Mouse (Mus musculus) NIH3T3 (cell line): ENCODE results near the gene Cxcl1.
A peak's percentile ranks its signal among the peaks of the same experiment; 100 is the strongest.
"Not testable (repeated sequence)": the region's sequence is repeated elsewhere in the genome, so short reads cannot be mapped to it uniquely, and the experiment has no call there.

ENCODE experiments used
- DNase-seq: peaks from one replicate; pipeline ENCODE4 v3.0.0-alpha.2; 2012; ENCODE audit warnings: low read depth

Gene Cxcl1

DNA sequence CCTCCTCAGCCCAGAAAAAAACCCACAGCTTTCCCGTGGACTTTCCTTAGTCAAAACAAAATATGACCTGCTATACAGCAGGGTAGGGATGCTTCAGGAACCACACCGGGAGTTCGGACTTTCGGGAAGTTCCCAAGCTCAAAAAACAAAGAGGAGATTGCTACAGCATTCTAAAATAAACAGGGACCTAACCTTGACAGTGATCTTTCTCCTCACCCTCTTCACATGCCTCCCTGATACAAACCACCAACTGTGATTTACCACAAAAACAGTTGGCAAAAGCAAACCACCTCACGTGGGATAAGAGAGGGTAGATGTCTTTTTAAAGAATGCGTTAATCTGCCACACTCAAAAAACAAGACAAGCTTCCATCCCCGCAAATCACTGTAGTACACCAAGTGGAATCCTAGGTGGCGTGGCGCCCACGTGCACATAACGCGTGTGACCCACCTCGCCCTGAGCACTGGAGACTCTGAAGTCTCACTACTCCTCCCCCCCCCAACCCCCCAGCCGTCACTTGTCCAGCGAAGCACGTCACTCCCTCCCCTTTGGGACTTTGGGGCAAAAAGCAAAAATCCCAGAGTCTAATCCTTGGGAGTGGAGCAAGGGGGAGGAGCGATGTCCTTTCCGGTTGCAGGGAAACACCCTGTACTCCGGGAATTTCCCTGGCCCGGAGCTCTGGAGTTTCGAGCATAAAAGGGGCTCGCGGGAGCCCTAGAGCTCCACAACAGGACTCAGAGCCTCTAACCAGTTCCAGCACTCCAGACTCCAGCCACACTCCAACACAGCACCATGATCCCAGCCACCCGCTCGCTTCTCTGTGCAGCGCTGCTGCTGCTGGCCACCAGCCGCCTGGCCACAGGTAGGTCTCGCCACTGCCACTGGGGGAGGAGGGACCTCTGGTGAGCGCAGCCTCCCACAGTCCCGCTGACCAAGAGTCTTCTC is at the start of gene Cxcl1:
TSS of gene Cxcl1 (plus strand) at position 723 of the 945 bp plus-strand sequence.
- peak; percentile 77 for DNase-seq

DNA sequence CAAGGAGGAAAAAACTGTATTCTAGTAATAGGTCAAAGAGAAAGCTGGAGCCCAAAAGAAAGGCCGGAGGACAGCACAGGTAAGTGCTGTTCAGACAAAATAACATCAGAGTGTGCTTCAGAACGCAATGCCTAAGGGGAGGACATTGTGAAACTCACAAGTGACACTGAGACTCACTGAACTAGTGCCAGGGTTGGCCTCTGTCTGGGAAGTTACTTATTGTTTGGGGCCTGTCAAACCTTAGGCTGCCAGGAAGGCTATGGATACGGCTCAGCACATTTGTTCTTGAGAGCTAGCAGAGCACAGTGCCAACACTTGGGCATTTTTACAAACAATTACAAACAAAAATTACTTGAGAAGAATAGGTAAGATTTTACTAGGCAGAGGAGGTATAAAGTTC is 47.1 kb upstream of the Cxcl1 start:
- no peak for DNase-seq

DNA sequence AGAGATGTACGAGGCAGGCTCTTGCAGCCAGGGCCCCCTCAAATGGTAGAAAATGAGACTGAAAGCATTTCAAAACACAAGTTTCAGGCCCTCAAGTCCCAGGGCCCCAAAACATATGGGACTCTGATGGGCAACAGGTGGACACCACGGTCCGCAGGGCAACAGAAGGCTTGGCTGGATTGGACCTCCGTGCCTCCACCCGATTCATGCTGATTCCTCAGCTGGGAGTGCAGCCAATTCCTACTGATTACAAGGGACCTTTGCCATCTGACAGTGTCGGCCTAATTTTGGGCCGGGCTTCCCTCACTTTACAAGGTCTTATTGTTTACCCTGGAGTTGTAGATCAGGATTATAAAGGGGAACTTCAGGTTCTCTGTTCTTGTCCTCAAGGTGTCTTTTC is 40.9 kb upstream of the Cxcl1 start:
- not testable (repeated sequence) for DNase-seq

DNA sequence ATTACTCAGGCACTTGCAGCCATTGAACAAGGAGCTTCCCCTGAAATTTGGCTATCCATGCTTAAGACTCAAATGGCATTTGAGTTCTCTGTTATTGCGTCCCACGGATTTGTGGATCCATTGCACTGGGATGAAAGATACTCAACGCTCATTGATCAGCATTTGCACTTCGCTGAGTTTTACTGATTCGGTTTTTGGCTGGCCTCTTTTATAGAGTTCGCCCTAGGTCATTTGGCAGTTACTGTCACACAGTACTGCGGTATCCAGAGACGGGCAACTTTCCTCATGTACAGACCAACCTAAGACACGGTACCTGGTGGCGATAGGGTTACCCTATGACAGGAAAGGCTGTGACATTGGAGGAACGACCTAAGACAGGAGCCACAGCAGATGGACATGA is 39.6 kb upstream of the Cxcl1 start:
- not testable (repeated sequence) for DNase-seq

DNA sequence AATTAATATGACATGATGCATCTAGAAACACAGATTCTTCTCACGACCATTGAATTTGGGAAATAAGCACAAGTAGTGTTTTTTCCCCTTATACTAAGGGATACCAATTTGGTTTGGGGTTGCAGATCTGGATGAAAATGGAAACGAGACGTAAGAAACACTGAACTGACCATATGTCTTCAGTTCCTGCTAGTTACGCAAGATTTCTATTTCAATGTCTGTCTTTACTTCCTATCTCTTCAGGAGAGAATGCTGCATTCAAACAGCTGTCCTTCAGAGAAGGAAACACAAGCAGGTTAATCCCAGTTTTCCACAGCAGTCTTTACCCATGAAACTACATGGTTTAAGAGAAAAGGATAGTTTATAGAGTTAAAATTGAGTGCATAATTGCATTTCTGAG is 37.8 kb upstream of the Cxcl1 start:
- DNase-seq, result no peak

DNA sequence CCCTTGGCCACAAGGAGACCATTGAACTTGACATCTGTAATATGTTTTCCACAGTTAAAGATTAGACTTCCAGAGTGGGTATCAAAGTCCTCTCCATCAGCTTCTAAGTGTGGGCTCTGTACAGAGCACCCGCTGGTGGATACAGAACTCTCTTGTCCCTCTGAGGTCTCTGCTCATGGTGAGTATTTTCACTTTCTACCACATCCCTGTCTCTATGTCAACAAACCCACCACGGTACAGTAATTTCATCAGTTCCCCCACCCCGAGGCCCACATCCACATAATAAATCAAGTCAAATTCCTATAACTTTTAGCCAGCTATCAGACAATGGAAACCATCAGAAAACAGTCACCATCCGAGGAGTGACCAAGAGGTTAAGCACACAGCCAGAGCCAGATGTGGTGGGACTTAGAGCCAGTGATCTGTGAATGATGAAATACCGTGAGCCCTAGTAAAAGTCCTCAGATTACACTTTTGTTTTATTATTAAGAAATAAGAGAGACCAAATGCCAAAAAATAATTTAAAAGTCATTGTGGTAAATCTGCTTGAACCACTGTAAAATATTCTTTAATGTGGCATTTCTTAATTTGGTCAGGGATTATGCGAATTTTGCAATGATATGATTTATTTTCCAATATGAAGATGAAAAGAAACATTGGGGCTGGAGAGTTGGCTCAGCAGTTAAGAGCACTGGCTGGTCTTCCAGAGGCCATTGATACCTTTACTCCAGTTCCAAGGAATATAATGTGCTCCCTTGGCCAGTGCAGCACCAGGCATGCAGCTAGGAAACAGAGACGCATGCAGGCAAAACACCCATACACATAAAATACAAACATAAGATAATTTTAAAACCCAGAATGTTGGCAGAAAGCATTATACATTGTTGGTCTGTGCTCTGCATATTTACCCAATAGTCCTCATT is 35.5 kb upstream of the Cxcl1 start:
- peak; percentile 51 for DNase-seq

DNA sequence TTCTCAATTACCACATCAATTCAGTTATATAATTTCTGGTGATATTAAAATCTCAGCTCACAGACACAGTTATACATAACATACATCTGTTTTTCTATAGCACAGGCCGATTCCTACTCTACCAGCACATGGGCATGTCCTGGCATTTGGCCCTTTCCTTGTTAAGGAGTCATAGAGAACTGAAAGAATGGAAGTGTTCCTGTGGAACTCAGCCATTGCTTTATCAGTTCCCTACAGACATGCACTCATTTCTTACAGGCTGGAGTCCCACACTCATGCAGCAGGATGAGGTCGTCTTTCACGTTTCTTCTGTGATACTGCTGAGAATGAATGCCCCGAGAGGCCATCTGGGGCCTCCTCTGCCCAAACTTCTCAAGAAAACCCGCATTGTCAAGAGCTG is 33.6 kb upstream of the Cxcl1 start:
- peak; percentile 53 for DNase-seq

DNA sequence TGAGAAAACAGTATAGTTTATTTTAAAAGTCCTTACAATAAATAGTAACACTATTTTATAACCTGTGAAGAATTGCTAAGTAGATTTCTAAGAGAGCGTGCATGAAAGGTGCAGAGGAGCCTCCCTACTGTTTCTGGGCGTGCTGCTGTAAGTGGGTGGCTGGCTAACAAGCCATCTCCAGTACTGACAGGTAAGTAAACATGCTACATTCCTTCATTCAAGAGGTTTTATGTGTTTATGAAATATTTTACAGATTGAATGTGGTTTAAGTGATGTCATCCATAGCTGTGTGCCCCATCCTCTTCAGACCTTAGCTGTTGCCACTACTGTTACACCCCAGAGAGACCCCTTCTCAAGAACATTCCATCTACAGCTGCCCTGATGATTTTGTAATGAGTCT is 32.6 kb upstream of the Cxcl1 start:
- DNase-seq, result no peak

DNA sequence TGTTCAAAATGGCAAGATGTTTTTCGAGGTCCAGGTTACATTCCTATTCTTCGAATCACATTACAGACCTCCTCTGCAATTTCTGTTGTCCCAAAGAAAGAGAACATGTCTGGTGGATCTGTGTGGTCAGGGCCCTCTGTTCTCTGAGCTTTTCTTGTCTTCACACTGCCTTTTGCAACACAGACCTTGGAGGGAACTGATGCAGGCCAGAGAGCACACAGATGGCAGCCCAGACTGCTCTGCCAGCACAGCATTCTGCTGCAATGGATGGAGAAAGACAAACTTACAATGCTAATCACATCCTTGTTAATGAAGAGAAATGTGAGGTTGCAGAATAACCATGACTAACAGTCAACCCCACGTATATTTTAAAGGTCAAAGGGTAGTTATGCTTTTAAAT is 32.0 kb upstream of the Cxcl1 start:
- peak; percentile 50 for DNase-seq

DNA sequence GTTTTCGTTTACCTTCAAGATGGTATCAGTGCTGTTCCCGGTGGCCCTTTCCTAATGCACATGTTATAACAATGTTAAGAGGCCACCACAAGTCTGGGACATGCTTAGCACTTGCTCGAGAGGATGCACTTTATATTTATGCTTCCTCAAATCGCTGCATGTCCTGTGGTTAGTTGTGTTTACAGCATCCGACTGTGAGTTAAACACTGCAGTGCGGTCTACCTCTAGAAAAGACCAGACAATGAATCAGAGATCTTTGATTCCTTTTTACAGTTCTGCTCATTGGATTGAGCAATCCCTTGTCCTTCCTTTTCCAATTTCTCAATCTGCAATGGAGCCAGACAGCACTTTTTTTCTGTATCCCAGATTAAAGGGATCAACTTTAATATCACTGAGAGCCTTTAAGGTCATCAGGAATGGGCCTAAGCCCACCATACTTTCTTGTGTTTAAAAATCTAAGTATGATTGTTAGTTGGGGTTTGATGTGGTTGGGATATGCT is 29.1 kb upstream of the Cxcl1 start:
- no peak for DNase-seq

DNA sequence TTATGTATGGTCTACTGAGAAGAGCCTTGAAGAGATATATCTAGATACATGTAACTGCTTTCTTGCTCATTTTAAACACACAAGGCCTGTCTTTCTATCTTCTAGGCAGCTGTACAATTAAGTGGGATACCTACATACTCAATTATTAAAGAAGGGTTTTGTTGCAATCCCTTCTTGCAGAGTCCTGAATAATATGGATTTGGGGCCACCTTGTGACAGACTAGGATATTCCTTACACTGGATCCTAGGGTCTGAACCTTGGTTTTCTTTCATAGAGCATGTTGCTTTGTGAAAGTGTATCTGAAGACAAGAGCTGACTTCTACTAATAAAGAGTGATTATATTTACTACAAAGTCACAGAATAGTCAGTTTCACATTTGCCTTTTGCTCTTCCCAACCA is 24.3 kb upstream of the Cxcl1 start:
- DNase-seq, result peak; percentile 72

DNA sequence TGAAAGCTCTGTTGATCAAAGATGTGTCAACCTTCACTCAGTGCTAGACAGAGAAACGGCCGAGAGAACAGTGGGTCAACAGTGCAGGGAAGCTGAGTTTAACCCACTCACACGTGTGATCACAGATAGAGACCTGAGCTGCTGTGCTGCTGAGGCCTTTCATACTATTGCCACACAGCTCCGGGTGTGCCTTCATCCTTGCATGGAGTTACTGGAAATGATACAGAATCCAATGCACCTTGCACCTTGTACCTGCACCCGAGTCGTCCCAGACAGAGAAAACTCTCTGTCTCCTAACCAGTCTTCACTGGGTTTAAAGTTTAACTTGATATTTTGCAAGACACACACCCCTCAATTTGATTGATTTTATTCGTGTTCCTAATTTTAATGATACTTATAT is 18.7 kb upstream of the Cxcl1 start:
- no peak for DNase-seq

DNA sequence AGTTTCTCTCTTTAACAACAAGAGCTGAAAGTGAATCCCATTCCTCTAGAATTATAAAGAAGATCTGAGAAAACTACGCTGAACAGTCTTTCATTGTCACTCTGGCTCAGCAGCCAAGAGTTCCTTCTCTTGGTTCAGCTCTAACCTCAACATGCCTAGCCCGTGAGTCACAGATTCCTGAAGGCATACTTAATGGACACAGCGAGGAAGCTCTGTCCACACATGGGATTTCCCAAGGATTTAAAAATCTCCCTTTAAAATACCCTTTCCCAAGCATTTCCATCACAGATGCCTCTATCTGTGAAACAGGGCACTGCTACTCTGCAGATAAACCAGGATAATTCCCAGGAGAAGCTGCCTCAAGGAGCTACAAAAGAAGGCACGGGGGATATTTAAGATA is 15.0 kb upstream of the Cxcl1 start:
- peak; percentile 93 for DNase-seq

DNA sequence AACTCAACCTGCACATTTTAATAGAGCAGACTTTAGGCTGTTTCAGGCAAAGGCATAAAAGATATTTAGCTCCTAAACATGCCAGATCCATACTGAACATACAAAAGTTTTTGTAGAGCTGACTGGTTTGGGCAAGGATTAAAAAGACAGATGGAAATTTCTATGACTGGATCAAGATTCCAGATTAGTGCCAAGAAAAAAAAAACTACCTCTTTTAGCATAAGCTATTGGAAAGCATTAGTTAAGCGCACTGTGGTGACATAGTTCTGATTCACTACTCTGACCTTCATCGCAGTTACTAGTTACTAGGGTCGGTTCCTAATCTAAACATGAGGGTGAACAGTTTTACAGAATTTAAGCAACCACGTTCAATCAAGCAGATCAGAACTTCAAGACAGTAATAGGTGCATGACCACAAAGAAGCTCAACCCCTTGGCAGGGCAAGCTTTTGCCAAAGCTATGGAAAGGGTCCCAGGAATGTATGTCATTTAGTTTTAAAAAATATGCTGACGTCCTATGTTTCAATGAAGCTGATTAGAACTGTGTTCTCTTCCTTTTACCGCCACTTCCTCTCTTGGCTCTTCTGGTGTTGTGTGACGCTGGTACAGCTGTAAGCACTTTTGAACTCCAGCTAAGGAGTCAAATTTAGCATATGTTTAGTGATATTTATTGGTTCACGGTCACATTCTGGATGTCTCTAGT is 14.4 kb upstream of the Cxcl1 start:
- DNase-seq, result peak; percentile 55

DNA sequence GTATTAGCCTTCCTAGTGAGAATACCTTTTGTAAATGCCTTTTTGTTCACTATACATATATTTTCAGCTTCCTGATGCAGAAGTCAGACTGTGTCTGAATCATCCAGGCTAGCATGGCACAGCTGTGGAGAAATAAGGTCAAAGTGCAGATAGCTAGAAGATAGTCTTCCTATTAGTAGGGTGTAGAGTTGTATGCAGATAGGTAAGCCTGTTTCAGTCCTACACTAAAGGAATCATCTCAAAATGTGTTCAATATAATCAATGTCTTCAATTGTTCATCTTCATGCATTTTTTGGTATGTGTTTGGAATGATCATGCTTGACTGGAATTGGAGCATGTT is 13.9 kb upstream of the Cxcl1 start:
- DNase-seq, result no peak

DNA sequence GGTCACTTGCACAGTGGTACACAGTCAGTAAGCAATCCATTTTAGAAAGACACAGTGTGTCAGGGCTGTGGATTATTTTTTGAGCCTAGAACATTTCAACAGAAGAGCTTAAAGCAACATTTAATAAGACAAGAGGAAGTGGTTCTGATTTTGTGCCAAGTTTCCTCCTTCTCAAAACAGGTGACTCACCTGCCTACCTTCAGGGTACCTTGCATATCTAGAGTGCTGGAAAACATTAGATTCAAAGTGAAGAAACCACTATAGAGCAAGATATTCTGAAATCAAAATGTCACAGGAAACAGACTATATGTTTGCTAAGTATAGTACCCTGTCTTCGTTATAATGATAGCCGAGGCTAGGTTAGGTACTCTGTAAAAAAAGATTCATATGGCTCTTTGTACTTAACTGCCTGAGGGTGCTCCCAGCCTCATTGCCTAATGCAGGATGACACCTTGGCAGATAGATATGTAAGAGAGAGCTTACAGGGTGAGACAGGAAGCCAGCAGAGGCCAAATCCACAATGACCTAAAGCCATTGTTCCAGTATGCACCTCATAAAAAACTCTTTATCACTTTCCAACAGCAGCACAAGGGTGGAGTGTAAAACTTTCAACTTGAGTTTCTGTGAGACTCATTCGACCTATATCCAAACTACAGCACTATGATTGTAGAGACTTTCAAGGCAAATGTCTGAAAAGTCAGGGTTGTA is 11.6 kb upstream of the Cxcl1 start:
- DNase-seq, result no peak

DNA sequence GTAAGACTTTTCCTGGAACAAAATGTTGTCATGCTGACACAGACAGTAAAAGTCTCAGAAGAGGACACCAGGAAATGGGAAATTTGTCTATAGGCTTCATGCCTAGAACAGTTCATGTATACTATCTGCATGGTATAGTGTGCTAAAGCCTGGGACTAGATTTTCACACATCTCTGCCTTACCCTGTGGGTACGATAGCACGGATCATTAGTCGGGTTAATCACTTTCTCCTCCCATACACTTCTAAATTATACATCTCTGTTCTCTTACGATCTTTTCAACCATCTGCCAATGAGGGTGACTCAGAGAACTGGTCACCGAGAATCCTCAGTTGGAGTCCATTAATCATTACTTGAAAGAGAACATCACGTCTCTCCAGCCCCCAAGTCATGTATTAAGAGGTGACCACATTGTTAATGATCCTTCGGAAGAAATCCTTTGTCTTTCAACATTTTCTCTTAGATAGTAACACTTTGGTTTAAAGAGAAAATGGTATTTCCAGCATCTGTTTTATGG is 10.6 kb upstream of the Cxcl1 start:
- DNase-seq, result peak; percentile 39

DNA sequence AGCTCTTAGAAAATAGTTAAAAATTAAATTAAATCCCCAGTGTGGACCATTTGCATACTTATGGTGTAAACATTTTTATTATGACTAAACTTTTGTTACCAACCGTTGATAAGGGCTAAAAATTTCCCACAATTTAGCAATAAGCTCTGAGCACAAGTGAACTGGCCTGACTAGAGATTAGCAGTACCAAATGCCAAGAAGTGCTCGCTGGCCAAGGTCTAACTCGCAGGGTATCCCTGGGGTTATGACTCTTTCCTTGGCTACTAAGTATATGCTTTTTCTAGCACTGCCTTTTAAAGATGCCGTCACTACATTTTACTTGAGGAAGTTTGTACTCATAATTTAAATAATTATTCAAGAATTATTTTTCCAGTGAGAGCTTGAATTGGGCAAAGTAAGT is 10.0 kb upstream of the Cxcl1 start:
- peak; percentile 34 for DNase-seq

DNA sequence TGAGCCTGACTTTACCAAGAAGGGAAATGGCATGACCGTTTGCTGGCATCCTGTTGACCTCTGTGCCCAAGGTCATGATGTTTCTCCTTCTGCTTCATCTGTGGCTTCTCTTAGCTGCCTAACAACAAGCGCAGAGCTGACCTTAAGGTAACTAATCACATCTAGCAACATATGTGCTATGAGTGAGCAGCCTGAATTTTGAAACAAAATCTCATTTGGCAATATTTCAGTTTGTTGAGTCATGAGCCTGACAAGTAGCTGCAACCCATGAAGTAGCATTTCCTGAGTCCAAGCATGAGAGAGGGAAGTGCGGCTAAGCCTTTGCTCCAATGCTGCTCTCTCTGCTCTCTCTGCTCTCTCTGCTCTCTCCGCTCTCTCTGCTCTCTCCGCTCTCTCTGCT is 9.4 kb upstream of the Cxcl1 start:
- DNase-seq, result peak; percentile 89

DNA sequence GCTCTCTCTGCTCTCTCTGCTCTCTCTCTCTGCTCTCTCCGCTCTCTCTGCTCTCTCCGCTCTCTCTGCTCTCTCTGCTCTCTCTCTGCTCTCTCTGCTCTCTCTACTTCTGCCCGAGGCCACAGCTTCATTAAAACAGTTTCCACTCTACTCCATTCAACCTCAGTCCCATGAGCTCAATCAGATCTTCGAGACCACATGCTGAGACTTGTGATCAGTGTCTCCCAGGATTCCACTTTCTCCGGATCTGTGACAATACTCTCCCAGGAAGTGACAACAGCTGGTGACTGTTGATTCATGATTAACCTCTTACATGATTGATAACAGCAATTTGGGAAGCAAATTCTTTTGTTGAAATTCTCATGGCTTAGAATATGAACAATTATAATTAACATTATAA is 8.9 kb upstream of the Cxcl1 start:
- no peak for DNase-seq

DNA sequence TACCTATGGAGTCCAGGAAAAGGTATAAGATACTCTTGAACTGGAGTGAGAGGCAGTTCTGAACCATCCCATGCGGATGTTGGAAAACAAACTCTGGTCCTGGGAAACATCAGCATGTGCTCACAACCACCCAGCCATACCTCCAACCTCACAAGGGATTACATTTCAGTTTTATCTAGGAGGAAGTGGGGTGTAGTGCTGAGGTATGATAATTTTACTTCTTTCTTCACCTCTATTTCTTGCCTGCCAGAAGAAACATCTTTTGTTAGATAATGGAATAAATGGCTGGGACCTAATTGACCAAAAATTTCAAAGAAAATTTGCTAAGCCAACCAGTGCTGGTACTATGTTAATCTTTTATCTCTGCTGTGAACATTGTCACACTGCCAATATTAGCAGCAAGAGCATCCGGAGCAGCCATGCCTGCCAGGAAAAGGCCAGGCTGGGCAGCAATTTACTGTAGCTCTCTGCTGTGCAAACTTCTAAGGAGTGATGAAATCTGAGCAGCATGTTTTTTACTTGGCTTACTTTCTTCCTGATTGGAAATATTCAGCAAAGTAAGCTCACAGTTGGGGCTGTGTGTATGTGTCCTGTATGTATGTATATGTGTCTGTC is 6.3 kb upstream of the Cxcl1 start:
- DNase-seq, result peak; percentile 57
